ENCODE assay signal across 8 mouse cellular contexts in the genomic region with DNA sequence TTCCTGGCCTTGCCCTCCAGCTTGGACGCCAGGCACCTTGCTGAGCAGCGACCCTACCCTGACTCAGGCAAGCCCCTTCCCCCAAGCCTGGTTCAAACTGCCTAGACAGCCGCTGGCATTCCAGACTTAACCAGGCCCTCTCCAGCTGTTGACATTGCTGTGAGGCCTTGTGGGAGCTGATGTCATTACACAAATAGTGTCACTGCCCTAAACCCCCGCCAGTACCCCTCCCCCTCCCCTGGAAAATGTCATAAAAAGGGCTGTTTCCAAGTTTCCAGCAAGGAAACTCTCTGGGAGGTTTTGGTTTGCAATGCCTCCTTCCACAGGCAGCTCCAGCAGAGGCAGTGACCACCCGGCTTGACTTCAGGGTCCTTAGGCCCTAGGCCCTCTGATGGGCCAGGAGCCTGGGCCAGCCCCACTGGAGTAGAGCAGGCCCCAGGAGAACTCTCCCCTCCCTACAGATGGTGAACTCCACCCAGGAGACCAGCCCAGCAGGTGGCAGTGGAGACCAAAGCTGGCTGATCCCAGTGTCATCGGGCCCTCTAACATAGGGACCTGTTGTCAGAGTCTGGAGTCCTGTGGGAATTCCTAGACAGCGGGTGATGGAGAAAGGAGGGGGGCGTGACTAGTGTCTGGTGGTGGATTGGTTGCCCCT.
A peak's percentile ranks its signal among the peaks of the same experiment; 100 is the strongest.
DNase-seq lines count a peak whose midpoint lies in the region; ATAC-seq and TF ChIP-seq lines count a peak whose summit lies in the region.

No protein-coding gene starts in this region.

- no peak overlapping the region for H3K4me2 ChIP-seq in forebrain, postnatal 0 days (ENCODE audit: low read depth)
- H3K4me2 ChIP-seq in forebrain, embryonic 16.5 days (ENCODE audit: low read length): no peak overlapping the region
- H3K4me2 ChIP-seq in intestine, embryonic 14.5 days (ENCODE audit: low read length): no peak overlapping the region
- H3K4me2 ChIP-seq in liver, embryonic 12.5 days: no peak overlapping the region
- no peak overlapping the region for H3K4me2 ChIP-seq in stomach, embryonic 14.5 days (replicated peaks; ENCODE audit: low read depth, low read length)

- H3K9ac ChIP-seq in forebrain, postnatal 0 days: no peak overlapping the region
- H3K9ac ChIP-seq in forebrain, embryonic 16.5 days (replicated peaks; ENCODE audit: low read depth, low read length): no peak overlapping the region
- no peak overlapping the region for H3K9ac ChIP-seq in intestine, embryonic 14.5 days (ENCODE audit: low read length)
- H3K9ac ChIP-seq in liver, embryonic 12.5 days: no peak overlapping the region
- no peak overlapping the region for H3K9ac ChIP-seq in stomach, embryonic 14.5 days (replicated peaks; ENCODE audit: low read depth, low read length)

- no peaks in the 10 kb centered on the region for H3K27me3 ChIP-seq in forebrain, postnatal 0 days (ENCODE audit: insufficient read depth, low read length)
- H3K27me3 ChIP-seq in forebrain, embryonic 16.5 days (replicated peaks; ENCODE audit: control insufficient read depth, insufficient read depth, low read length): no peaks in the 10 kb centered on the region
- H3K27me3 ChIP-seq in intestine, embryonic 14.5 days (replicated peaks; ENCODE audit: control insufficient read depth, insufficient read depth, low read length): no peaks in the 10 kb centered on the region
- peaks cover 5% of the 10 kb centered on the region; the same call in 1 of the 2 replicates for H3K27me3 ChIP-seq in liver, embryonic 12.5 days (replicated peaks)
- no peaks in the 10 kb centered on the region for H3K27me3 ChIP-seq in stomach, embryonic 14.5 days (ENCODE audit: control insufficient read depth, insufficient read depth, low read length)

- intact Hi-C loops in gastrocnemius, postnatal 14 days (cut with DNase I; ENCODE audit: low total_unique reads): loop anchor here (5.0 to 10.0 kb wide), 3 partner anchors 195 to 1105 kb away; no protein-coding TSS in a partner anchor

- H3K4me1 ChIP-seq in forebrain, postnatal 0 days (ENCODE audit: insufficient read depth): peaks cover 17% of the 10 kb centered on the region; the same call in 1 of the 2 replicates
- H3K4me1 ChIP-seq in forebrain, embryonic 16.5 days (replicated peaks; ENCODE audit: control insufficient read depth, insufficient read depth, low read length): peaks cover 19% of the 10 kb centered on the region
- peaks cover 29% of the 10 kb centered on the region for H3K4me1 ChIP-seq in intestine, embryonic 14.5 days (replicated peaks; ENCODE audit: control insufficient read depth, insufficient read depth, low read length)
- peaks cover 4% of the 10 kb centered on the region; the same call in 1 of the 2 replicates for H3K4me1 ChIP-seq in liver, embryonic 12.5 days
- H3K4me1 ChIP-seq in stomach, embryonic 14.5 days (ENCODE audit: control insufficient read depth, insufficient read depth, low read length): peaks cover 42% of the 10 kb centered on the region

- peak; percentile 57 for TF ChIP-seq CTCF in forebrain, postnatal 0 days (IDR thresholded peaks at IDR 0.05; ENCODE audit: low read depth)

- no peaks in the 10 kb centered on the region for H3K9me3 ChIP-seq in forebrain, postnatal 0 days (ENCODE audit: low read length)
- H3K9me3 ChIP-seq in forebrain, embryonic 16.5 days (ENCODE audit: control insufficient read depth, low read length): no peaks in the 10 kb centered on the region
- no peaks in the 10 kb centered on the region for H3K9me3 ChIP-seq in intestine, embryonic 14.5 days (ENCODE audit: control insufficient read depth, low read length)
- no peaks in the 10 kb centered on the region for H3K9me3 ChIP-seq in liver, embryonic 12.5 days (replicated peaks)
- no peaks in the 10 kb centered on the region for H3K9me3 ChIP-seq in stomach, embryonic 14.5 days (ENCODE audit: control insufficient read depth, low read depth, low read length)

- no peak overlapping the region for H3K4me3 ChIP-seq in forebrain, postnatal 0 days (ENCODE audit: low read depth, low read length)
- H3K4me3 ChIP-seq in forebrain, embryonic 16.5 days (replicated peaks; ENCODE audit: low read length): no peak overlapping the region
- no peak overlapping the region for H3K4me3 ChIP-seq in intestine, embryonic 14.5 days (ENCODE audit: low read depth, low read length)
- H3K4me3 ChIP-seq in liver, embryonic 12.5 days: no peak overlapping the region
- no peak overlapping the region for H3K4me3 ChIP-seq in stomach, embryonic 14.5 days (ENCODE audit: low read depth, low read length)

- no peak for ATAC-seq in forebrain, postnatal 0 days
- no peak for ATAC-seq in forebrain, embryonic 16.5 days
- ATAC-seq in intestine, embryonic 14.5 days (replicated peaks; ENCODE audit: low FRiP score, low TSS enrichment, low read depth): peak; percentile 65
- 0 out of 2 replicates have a peak, but pooled peaks have one; percentile 32 for ATAC-seq in liver, embryonic 12.5 days
- peak; percentile 23; the same call in 1 of the 2 replicates for ATAC-seq in stomach, embryonic 14.5 days (ENCODE audit: insufficient number of reproducible peaks, insufficient read depth, low FRiP score, low read depth)

- no peak overlapping the region for H3K27ac ChIP-seq in forebrain, postnatal 0 days (ENCODE audit: low read depth, low read length)
- no peak overlapping the region for H3K27ac ChIP-seq in forebrain, embryonic 16.5 days (ENCODE audit: low read length)
- H3K27ac ChIP-seq in intestine, embryonic 14.5 days (ENCODE audit: low read depth): 0 out of 2 replicates have a peak overlapping the region, but pooled peaks have one; percentile 17
- no peak overlapping the region for H3K27ac ChIP-seq in liver, embryonic 12.5 days
- peak overlapping the region; percentile 48; the same call in 1 of the 2 replicates for H3K27ac ChIP-seq in stomach, embryonic 14.5 days (ENCODE audit: low read length)

- DNase-seq in forebrain, postnatal 0 days: no peak
- peak; percentile 59 for DNase-seq in NIH3T3 (ENCODE audit: low read depth)
- DNase-seq in gastrocnemius, postnatal 14 days: peak; percentile 63
- peak; percentile 74 for DNase-seq in intestine, embryonic 14.5 days (ENCODE audit: low spot score)
- DNase-seq in cerebellum, adult 11-12 months: no peak

- WGBS in forebrain, postnatal 0 days: 62% methylated on average over 8 of the region's 8 CpGs
- WGBS in forebrain, embryonic 16.5 days: 61% methylated on average over 8 of the region's 8 CpGs
- WGBS in intestine, embryonic 14.5 days: 25% methylated on average over 8 of the region's 8 CpGs
- 64% methylated on average over 8 of the region's 8 CpGs for WGBS in liver, embryonic 12.5 days (ENCODE audit: insufficient replicate concordance)
- 33% methylated on average over 8 of the region's 8 CpGs for WGBS in stomach, embryonic 14.5 days

- H3K36me3 ChIP-seq in forebrain, postnatal 0 days (ENCODE audit: insufficient read depth): no peaks in the 10 kb centered on the region
- no peaks in the 10 kb centered on the region for H3K36me3 ChIP-seq in forebrain, embryonic 16.5 days (ENCODE audit: control insufficient read depth, insufficient read depth)
- no peaks in the 10 kb centered on the region for H3K36me3 ChIP-seq in intestine, embryonic 14.5 days (ENCODE audit: control insufficient read depth, insufficient read depth, low read length)
- H3K36me3 ChIP-seq in liver, embryonic 12.5 days: no peaks in the 10 kb centered on the region
- no peaks in the 10 kb centered on the region for H3K36me3 ChIP-seq in stomach, embryonic 14.5 days (ENCODE audit: control insufficient read depth, insufficient read depth, low read length)

Comparison
In these comparisons a context has a peak if more than half of its experiments do, and no peak if none do; other contexts are left out.
1. ATAC-seq: peak in intestine, embryonic 14.5 days (single experiment), liver, embryonic 12.5 days (single experiment) and stomach, embryonic 14.5 days (single experiment); none in forebrain, postnatal 0 days (single experiment) and forebrain, embryonic 16.5 days (single experiment).
2. DNase-seq: peak in NIH3T3 (single experiment), gastrocnemius, postnatal 14 days (single experiment) and intestine, embryonic 14.5 days (single experiment); none in forebrain, postnatal 0 days (single experiment) and cerebellum, adult 11-12 months (single experiment).
3. H3K27ac ChIP-seq: peak in intestine, embryonic 14.5 days (single experiment) and stomach, embryonic 14.5 days (single experiment); none in forebrain, postnatal 0 days (single experiment), forebrain, embryonic 16.5 days (single experiment) and liver, embryonic 12.5 days (single experiment).